Mouse (Mus musculus) myocyte (in vitro differentiated cells): Measurements from ENCODE around the gene Gngt2.

Experiments
- CEBPB ChIP-seq: IDR thresholded peaks from 2 replicates; pipeline ENCODE4 v1.6.1; 2011; ENCODE audit warnings: mild to moderate bottlenecking, moderate library complexity; ENCODE audit not compliant: poor library complexity, insufficient read depth, severe bottlenecking
- E2F4 ChIP-seq: IDR thresholded peaks from one replicate; pipeline ENCODE4 v1.6.1; 2011; ENCODE audit warnings: mild to moderate bottlenecking, control low read depth, moderate library complexity; ENCODE audit not compliant: insufficient read depth
- MAX ChIP-seq: IDR thresholded peaks from one replicate; pipeline ENCODE4 v1.6.1; 2011; ENCODE audit warnings: low read depth, mild to moderate bottlenecking, control low read depth
- MYOD1 ChIP-seq, 3 experiments: IDR thresholded peaks; one replicate each; pipeline ENCODE4 v1.6.1; 2011; ENCODE audit warnings: control low read depth in 2 of 3, low read depth in 2 of 3, mild to moderate bottlenecking in 2 of 3, moderate library complexity in 1 of 3; ENCODE audit not compliant: insufficient read length in 2 of 3, control insufficient read depth in 1 of 3
- MYOG ChIP-seq, 3 experiments: IDR thresholded peaks; one replicate each; pipeline ENCODE4 v1.6.1; 2011; ENCODE audit warnings: control low read depth in 2 of 3, low read depth in 2 of 3, mild to moderate bottlenecking in 2 of 3; ENCODE audit not compliant: insufficient read length in 2 of 3, control insufficient read depth in 1 of 3, insufficient read depth in 1 of 3
- POLR2A ChIP-seq: IDR thresholded peaks from one replicate; pipeline ENCODE4 v1.6.1; 2011; ENCODE audit warnings: low read depth, mild to moderate bottlenecking, control low read depth, moderate library complexity; ENCODE audit not compliant: insufficient read length
- POLR2AphosphoS2 ChIP-seq: IDR thresholded peaks from one replicate; pipeline ENCODE4 v1.6.1; 2011; ENCODE audit warnings: low read depth, control low read depth; ENCODE audit not compliant: insufficient read length
- TCF12 ChIP-seq: IDR thresholded peaks from one replicate; pipeline ENCODE4 v1.6.1; 2011; ENCODE audit warnings: mild to moderate bottlenecking, control low read depth; ENCODE audit not compliant: poor library complexity, insufficient read depth, severe bottlenecking
- TCF3 ChIP-seq: IDR thresholded peaks from one replicate; pipeline ENCODE4 v1.6.1; 2011; ENCODE audit warnings: low read depth, control low read depth; ENCODE audit not compliant: insufficient read length
- USF1 ChIP-seq: IDR thresholded peaks from one replicate; pipeline ENCODE4 v1.6.1; 2011; ENCODE audit warnings: low read depth, mild to moderate bottlenecking, control low read depth, moderate library complexity

DNA sequence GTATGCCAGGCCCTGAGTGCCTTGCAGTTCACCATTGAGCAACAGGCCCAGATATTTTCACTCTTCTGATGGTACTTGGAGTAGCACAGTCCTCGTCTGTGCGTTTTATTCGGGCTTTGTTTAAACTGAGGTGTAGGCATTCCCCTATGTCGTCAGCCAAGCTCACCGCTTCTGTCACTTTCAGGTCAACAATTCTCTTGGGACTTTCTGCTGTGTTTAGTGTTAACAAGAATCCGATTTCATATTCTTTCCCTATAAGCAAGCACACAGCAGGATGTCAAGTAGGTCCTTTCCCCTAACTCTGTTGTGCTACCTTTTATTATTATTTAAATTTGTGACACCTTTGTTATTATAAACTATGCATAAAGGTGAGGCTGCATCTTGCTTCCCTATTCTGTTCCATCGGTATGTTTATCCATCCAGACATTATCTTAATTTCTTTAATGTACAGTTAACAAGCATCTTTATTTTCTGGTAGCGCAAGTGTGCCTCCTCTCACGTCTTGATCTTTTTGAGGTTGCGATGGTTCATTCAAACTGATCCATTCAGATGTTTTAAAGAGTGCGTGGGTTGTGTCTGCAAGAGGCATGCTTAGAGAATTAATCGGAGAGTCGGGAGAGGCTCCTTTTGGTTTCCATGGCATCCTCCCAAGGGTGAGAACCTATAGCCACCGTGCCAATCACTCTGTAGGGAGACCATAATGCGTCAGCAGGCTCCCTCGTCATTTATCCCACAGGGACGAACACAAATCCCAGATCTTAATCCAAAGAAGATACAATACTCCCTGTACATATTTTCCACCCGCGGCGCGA lies 20.9 kb downstream of the Gngt2 start:
- TF ChIP-seq MAX (no peak), POLR2AphosphoS2 (no peak), POLR2A (no peak), MYOD1 (IDR thresholded peaks at IDR 0.05; ENCODE audit: control insufficient read depth in 1 of 3, insufficient read length in 2 of 3, low read depth in 2 of 3) (no peak), MYOG (IDR thresholded peaks at IDR 0.05; ENCODE audit: control insufficient read depth in 1 of 3, insufficient read depth in 1 of 3, insufficient read length in 2 of 3, low read depth in 2 of 3) (no peak), TCF12 (no peak), E2F4 (no peak), TCF3 (no peak), USF1 (no peak), CEBPB (no peak)
